In genomic region chr12:4481687-4482086, GRCm38 (mm10) we compare ENCODE assay signal across 20 mouse cellular contexts. TPM values are rescaled to one million over a fixed set of nuclear protein-coding genes. Genes with fewer than 3 reads are reported as not detected.
DNase-seq lines count a peak whose midpoint lies in the region; ATAC-seq and TF ChIP-seq lines count a peak whose summit lies in the region.
"Had no signal": no experiment of that assay in that cellular context is flagged by ENCODE, and none has a peak within 500 bp of the region (broad histone marks: within the 10 kb centered on the region; RNA-seq: fewer than 3 reads in every experiment).

No protein-coding gene starts in this region.

- no peak overlapping the region for H3K4me3 ChIP-seq in embryonic facial prominence, embryonic 14.5 days (ENCODE audit: low read depth, low read length)
- no peak overlapping the region for H3K4me3 ChIP-seq in embryonic facial prominence, embryonic 10.5 days
- no peak overlapping the region for H3K4me3 ChIP-seq in forebrain, postnatal 0 days (ENCODE audit: low read depth, low read length)
- no peak overlapping the region for H3K4me3 ChIP-seq in forebrain, embryonic 11.5 days (ENCODE audit: low read depth, low read length)
- H3K4me3 ChIP-seq in testis, adult 2 months (ENCODE audit: control insufficient read depth, low read depth, low read length): no peak overlapping the region
- H3K4me3 ChIP-seq: heart, embryonic 13.5 days; hindbrain, embryonic 15.5 days had no signal

- H3K9ac ChIP-seq in embryonic facial prominence, embryonic 14.5 days (ENCODE audit: low read depth, low read length): no peak overlapping the region
- no peak overlapping the region for H3K9ac ChIP-seq in forebrain, postnatal 0 days
- H3K9ac ChIP-seq in forebrain, embryonic 11.5 days (ENCODE audit: low read length): no peak overlapping the region
- H3K9ac ChIP-seq: heart, embryonic 13.5 days; hindbrain, embryonic 15.5 days had no signal

- peak; percentile 54 for DNase-seq in embryonic facial prominence, embryonic 14.5 days (ENCODE audit: low spot score)
- DNase-seq in embryonic facial prominence, embryonic 10.5 days (ENCODE audit: low spot score): no peak
- DNase-seq in forebrain, postnatal 0 days: peak; percentile 45
- no peak for DNase-seq in forebrain, embryonic 11.5 days (ENCODE audit: low spot score)
- DNase-seq in testis, postnatal 10 days (ENCODE audit: low spot score): no peak
- no peak for DNase-seq in right cerebral cortex, postnatal 36 days (ENCODE audit: low spot score in 2 of 2)
- DNase-seq: adrenal gland, postnatal 14 days; B cell, adult 2 months; cerebellum, adult 2 months; cerebellum, postnatal 10 days; gastrocnemius, postnatal 14 days; heart, postnatal 36 days had no signal

- TF ChIP-seq POLR2A in testis, adult 2 months (IDR thresholded peaks at IDR 0.05; ENCODE audit: control insufficient read depth, low read depth, low read length): no peak

- WGBS in embryonic facial prominence, embryonic 14.5 days: 60% methylated on average over 5 of the region's 5 CpGs
- WGBS in embryonic facial prominence, embryonic 10.5 days: 69% methylated on average over 5 of the region's 5 CpGs
- 49% methylated on average over 5 of the region's 5 CpGs for WGBS in forebrain, postnatal 0 days
- 56% methylated on average over 5 of the region's 5 CpGs for WGBS in forebrain, embryonic 11.5 days

- no peak for ATAC-seq in embryonic facial prominence, embryonic 14.5 days (ENCODE audit: low read depth)
- peak; percentile 34 for ATAC-seq in forebrain, postnatal 0 days
- ATAC-seq in forebrain, embryonic 11.5 days (replicated peaks; ENCODE audit: low FRiP score): no peak
- ATAC-seq: activated CD4-positive, CD25-positive, alpha-beta regulatory T cell, adult 4 months; CD4-positive, CD25-positive, alpha-beta regulatory T cell, adult 4 months; intestine, embryonic 16.5 days; Patski had no signal

- no peaks in the 10 kb centered on the region for H3K4me1 ChIP-seq in embryonic facial prominence, embryonic 14.5 days (ENCODE audit: control insufficient read depth, insufficient read depth, low read length)
- H3K4me1 ChIP-seq in embryonic facial prominence, embryonic 10.5 days: peaks cover 10% of the 10 kb centered on the region
- H3K4me1 ChIP-seq in forebrain, postnatal 0 days (ENCODE audit: insufficient read depth): peaks cover 10% of the 10 kb centered on the region
- 0 out of 2 replicates have a peak, but pooled peaks cover 2% of the 10 kb centered on the region for H3K4me1 ChIP-seq in forebrain, embryonic 11.5 days (replicated peaks; ENCODE audit: control insufficient read depth, insufficient read depth, low read length)
- peaks cover 2% of the 10 kb centered on the region for H3K4me1 ChIP-seq in testis, adult 2 months (ENCODE audit: control insufficient read depth, insufficient read depth, low read length)
- H3K4me1 ChIP-seq: heart, embryonic 13.5 days had no signal

- no peak overlapping the region for H3K4me2 ChIP-seq in embryonic facial prominence, embryonic 14.5 days (ENCODE audit: low read depth, low read length)
- H3K4me2 ChIP-seq in forebrain, postnatal 0 days (ENCODE audit: low read depth): no peak overlapping the region
- no peak overlapping the region for H3K4me2 ChIP-seq in forebrain, embryonic 11.5 days (ENCODE audit: low read depth, low read length, severe bottlenecking)
- H3K4me2 ChIP-seq: heart, embryonic 13.5 days; hindbrain, embryonic 15.5 days had no signal

- no peaks in the 10 kb centered on the region for H3K9me3 ChIP-seq in embryonic facial prominence, embryonic 14.5 days (ENCODE audit: control insufficient read depth, low read length)
- no peaks in the 10 kb centered on the region for H3K9me3 ChIP-seq in embryonic facial prominence, embryonic 10.5 days
- no peaks in the 10 kb centered on the region for H3K9me3 ChIP-seq in forebrain, postnatal 0 days (ENCODE audit: low read length)
- H3K9me3 ChIP-seq in forebrain, embryonic 11.5 days (ENCODE audit: control insufficient read depth, low read length): no peaks in the 10 kb centered on the region
- H3K9me3 ChIP-seq: G1E; heart, embryonic 13.5 days; hindbrain, embryonic 15.5 days had no signal

- no peaks in the 10 kb centered on the region for H3K36me3 ChIP-seq in embryonic facial prominence, embryonic 14.5 days (ENCODE audit: control insufficient read depth, insufficient read depth, low read length)
- no peaks in the 10 kb centered on the region for H3K36me3 ChIP-seq in embryonic facial prominence, embryonic 10.5 days (replicated peaks)
- no peaks in the 10 kb centered on the region for H3K36me3 ChIP-seq in forebrain, postnatal 0 days (ENCODE audit: insufficient read depth)
- no peaks in the 10 kb centered on the region for H3K36me3 ChIP-seq in forebrain, embryonic 11.5 days (ENCODE audit: control insufficient read depth, insufficient read depth, low read length)
- no peaks in the 10 kb centered on the region for H3K36me3 ChIP-seq in testis, adult 2 months (ENCODE audit: control insufficient read depth, insufficient read depth, low read length)
- H3K36me3 ChIP-seq: G1E; heart, embryonic 13.5 days; hindbrain, embryonic 15.5 days had no signal

- no peak overlapping the region for H3K27ac ChIP-seq in embryonic facial prominence, embryonic 14.5 days (replicated peaks; ENCODE audit: low read depth, low read length)
- H3K27ac ChIP-seq in embryonic facial prominence, embryonic 10.5 days (replicated peaks): no peak overlapping the region
- H3K27ac ChIP-seq in forebrain, postnatal 0 days (ENCODE audit: low read depth, low read length): 0 out of 2 replicates have a peak overlapping the region, but pooled peaks have one; percentile 40
- H3K27ac ChIP-seq in forebrain, embryonic 11.5 days (ENCODE audit: low read depth, low read length): no peak overlapping the region
- H3K27ac ChIP-seq in testis, adult 2 months (ENCODE audit: control insufficient read depth, insufficient read depth, low read depth, low read length): peak overlapping the region; percentile 29; the same call in 1 of the 2 replicates
- H3K27ac ChIP-seq: heart, embryonic 13.5 days; hindbrain, embryonic 15.5 days had no signal

- no peaks in the 10 kb centered on the region for H3K27me3 ChIP-seq in embryonic facial prominence, embryonic 14.5 days (replicated peaks; ENCODE audit: control insufficient read depth, insufficient read depth, low read length)
- peaks cover 14% of the 10 kb centered on the region for H3K27me3 ChIP-seq in embryonic facial prominence, embryonic 10.5 days (replicated peaks; ENCODE audit: low read depth, poor library complexity, severe bottlenecking)
- H3K27me3 ChIP-seq in forebrain, postnatal 0 days (ENCODE audit: insufficient read depth, low read length): no peaks in the 10 kb centered on the region
- H3K27me3 ChIP-seq in forebrain, embryonic 11.5 days (ENCODE audit: control insufficient read depth, insufficient read depth, low read length): no peaks in the 10 kb centered on the region
- no peaks in the 10 kb centered on the region for H3K27me3 ChIP-seq in testis, adult 2 months (ENCODE audit: control insufficient read depth, insufficient read depth, low read length)
- H3K27me3 ChIP-seq: heart, embryonic 13.5 days; hindbrain, embryonic 15.5 days; Patski had no signal

- TF ChIP-seq CTCF in forebrain, postnatal 0 days (IDR thresholded peaks at IDR 0.05; ENCODE audit: low read depth): no peak
- no peak for TF ChIP-seq CTCF in testis, adult 2 months (IDR thresholded peaks at IDR 0.05; ENCODE audit: control insufficient read depth, insufficient read depth, insufficient replicate concordance, low read depth, low read length)

RNA-seq across cellular contexts. Expression of gene Ncoa1, which starts 4.7 kb away (rescaled TPM):
- 20.7 and 21.0 TPM in 2 replicates for polyA plus RNA-seq in embryonic facial prominence, embryonic 14.5 days (2014; fragmentation: Nextera tagmentation; extraction: Ambion mirVana)
- 2.4 and 2.7 TPM in 2 replicates for polyA plus RNA-seq in embryonic facial prominence, embryonic 10.5 days (2016; fragmentation: Nextera tagmentation; extraction: Ambion mirVana)
- 43.2 and 46.1 TPM in 2 replicates for total RNA-seq in forebrain, postnatal 0 days (2014; rRNA removed)
- 15.5 and 20.2 TPM in 2 replicates for polyA plus RNA-seq in forebrain, postnatal 0 days (2015; fragmentation: Nextera tagmentation; extraction: Ambion mirVana)
- 9.0 and 9.2 TPM in 2 replicates for polyA plus RNA-seq in forebrain, embryonic 11.5 days (2014; fragmentation: Nextera tagmentation; extraction: Ambion mirVana)
- 15.3 and 16.4 TPM in 2 replicates for polyA plus RNA-seq in testis, adult 2 months (2012; rRNA removed)

Comparison
In these comparisons a context has a peak if more than half of its experiments do, and no peak if none do; other contexts are left out.
1. DNase-seq: peak in embryonic facial prominence, embryonic 14.5 days (single experiment) and forebrain, postnatal 0 days (single experiment); none in embryonic facial prominence, embryonic 10.5 days (single experiment), forebrain, embryonic 11.5 days (single experiment), testis, postnatal 10 days (single experiment) and right cerebral cortex, postnatal 36 days (0 of 2).
2. H3K27ac ChIP-seq: peak in forebrain, postnatal 0 days (single experiment) and testis, adult 2 months (single experiment); none in embryonic facial prominence, embryonic 14.5 days (single experiment), embryonic facial prominence, embryonic 10.5 days (single experiment) and forebrain, embryonic 11.5 days (single experiment).